Mouse (Mus musculus) kidney, adult 9 months (tissue): Measurements from ENCODE around the gene Msh5.
A peak's percentile ranks its signal among the peaks of the same experiment; 100 is the strongest.
"Not testable (repeated sequence)": the region's sequence is repeated elsewhere in the genome, so short reads cannot be mapped to it uniquely, and the experiment has no call there.

Experiments
- DNase-seq: peaks from one replicate; pipeline ENCODE4 v3.0.0; 2022

Gene Msh5

DNA sequence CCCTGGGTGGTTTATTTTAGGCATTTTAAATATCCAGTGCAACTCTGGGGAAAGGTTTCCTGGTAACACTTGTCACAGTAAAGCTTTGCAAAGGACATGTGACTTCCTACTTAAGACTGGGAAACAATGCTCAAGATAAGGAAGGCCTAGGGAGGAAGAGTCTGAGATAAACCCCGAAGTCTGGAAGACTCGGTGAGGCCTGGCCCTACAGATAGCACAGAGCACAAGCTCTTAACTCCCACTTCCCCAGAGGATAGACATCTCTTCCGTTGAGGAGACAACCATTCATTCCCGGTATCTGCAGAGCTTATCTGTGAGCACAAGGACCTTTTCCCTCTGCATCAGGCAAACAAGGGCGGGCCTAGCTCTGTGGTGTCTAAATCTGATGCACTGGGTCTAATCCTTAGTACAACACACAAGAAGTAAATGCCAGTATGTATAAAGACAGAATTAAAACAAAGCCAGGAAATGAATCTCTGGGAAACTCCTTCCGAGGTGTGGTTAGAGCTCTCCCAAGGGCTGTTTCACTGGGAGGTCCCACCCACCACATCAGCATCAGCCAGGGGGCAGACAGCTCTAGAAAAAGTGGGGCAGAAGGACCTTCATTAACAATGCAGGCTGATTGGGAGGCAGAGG, 24.6 kb downstream of the Msh5 start:
- no peak for DNase-seq

DNA sequence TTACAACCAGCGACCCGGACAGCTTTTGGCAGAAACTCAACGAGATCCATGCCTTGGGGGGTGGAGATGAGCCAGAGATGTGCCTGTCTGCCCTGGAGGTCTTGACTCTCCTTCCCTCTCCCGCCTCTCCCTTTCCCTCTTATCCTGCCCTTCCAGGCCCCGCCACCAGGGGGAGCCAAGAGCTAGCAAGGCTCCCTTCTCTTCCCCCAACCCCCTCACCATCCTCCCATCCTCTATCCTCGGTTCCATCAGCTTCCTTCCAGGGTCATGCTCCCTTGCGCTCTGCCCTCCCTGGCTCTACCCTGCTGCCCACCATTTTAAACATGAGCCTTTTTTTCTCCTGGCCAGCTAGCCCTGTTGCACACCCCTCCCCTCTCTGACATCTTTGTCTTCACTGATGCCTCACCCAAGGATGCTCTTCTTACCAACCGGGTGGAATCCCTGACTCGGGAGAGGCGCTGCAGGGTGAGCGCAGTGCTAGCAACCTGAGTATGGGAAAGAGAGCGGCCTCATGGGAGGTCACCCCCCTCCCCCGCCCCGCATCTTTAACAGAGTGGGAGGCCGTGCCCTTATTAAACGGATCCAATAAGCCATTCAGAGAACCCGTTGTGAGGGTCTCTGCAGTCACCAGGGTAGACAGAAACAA, 25.3 kb downstream of the Msh5 start:
- peak; percentile 90 for DNase-seq

GRCm38 (mm10) chr17:35020551-35020950, 26.0 kb downstream of the Msh5 start:
- no peak for DNase-seq

- DNase-seq, result no peak
Observed at GRCm38 (mm10) chr17:35019894-35020293, 26.7 kb downstream of the Msh5 start.

- no peak for DNase-seq
Observed at GRCm38 (mm10) chr17:35018171-35018570, 28.4 kb downstream of the Msh5 start.

- DNase-seq, result no peak
Observed at GRCm38 (mm10) chr17:35017706-35018030, 28.9 kb downstream of the Msh5 start.

GRCm38 (mm10) chr17:35016791-35017705, 29.5 kb downstream of the Msh5 start:
- no peak for DNase-seq

- DNase-seq, result peak; percentile 57
Observed at GRCm38 (mm10) chr17:35016376-35016775, 30.2 kb downstream of the Msh5 start, which contains the start of gene Vwa7. Gene Vwa7, plus strand, starts transcription at chr17:35016579.

GRCm38 (mm10) chr17:35015296-35015695, 31.2 kb downstream of the Msh5 start:
- no peak for DNase-seq

DNA sequence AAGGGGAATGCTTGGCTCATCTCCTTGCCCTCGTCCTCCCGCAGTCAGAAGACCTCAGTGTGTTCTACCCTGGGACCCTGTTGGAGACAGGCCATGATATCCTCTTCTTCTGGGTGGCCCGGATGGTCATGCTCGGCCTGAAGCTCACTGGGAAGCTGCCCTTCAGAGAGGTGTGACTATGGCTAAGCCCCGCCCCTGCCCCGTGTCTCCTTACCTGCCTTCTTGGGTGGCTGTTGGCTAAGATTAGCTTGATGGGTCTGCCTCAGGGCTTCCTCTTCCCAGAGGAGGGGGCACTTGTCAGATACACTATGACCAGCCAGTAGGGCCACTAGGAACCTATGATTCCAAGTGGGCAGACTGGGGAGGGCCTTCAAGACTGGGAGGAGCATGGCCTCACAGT, 33.3 kb downstream of the Msh5 start:
- DNase-seq, result no peak

DNA sequence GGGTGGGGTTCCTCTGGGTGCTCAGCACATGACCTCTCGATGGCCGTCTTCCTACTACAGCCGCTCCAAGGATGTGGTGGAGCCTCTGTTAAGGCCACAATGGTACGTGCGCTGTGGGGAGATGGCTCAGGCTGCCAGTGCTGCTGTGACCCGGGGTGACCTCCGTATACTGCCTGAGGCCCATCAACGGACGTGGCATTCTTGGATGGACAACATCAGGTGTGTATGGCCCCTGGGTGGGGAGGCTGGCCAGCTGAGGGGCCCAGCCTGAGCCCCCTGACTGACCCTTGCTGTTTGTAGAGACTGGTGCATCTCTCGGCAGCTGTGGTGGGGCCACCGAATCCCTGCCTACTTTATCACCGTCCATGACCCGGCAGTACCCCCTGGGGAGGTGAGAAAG, 34.1 kb downstream of the Msh5 start:
- DNase-seq, result no peak

DNA sequence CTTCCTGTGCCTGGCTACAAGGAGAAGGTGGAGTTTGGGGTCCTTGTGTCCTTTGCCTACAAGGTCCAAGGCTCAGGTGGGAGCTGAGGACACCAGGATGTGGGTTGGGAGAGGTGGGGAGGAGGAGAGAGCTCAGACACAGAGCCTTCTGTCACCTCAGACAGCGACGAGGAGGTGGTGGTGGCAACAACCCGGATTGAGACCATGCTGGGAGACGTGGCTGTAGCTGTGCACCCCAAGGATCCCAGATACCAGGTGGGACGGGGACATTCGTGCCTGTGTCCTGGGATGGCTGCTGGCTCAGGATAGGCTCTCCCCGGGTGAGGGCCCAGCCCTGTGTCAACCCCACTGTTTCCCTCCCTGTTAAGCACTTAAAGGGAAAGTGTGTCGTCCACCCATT, 35.1 kb downstream of the Msh5 start:
- no peak for DNase-seq

GRCm38 (mm10) chr17:35009586-35009985, 37.0 kb downstream of the Msh5 start:
- DNase-seq, result no peak

GRCm38 (mm10) chr17:35007387-35007991, 39.1 kb downstream of the Msh5 start:
- DNase-seq, result no peak

- not testable (repeated sequence) for DNase-seq
Observed at GRCm38 (mm10) chr17:35005902-35006301, 40.6 kb downstream of the Msh5 start.

DNA sequence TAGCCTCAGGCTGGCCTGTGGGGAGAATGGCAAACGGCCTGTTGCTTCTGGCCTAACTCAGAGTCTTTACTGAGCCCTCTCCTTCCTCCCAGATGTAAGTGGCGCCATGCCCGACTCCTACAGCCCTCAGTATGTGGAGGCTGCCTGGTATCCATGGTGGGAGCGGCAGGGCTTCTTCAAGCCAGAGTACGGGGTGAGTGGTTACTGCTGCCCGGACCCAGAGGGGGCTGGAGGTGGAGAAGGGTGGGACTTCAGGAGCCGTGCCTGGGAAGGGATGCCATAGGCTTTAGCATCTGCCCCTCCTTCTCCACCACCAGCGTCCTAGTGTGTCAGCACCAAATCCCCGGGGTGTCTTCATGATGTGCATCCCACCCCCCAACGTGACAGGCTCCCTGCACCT, 41.4 kb downstream of the Msh5 start:
- DNase-seq, result no peak

- DNase-seq, result no peak
Observed at GRCm38 (mm10) chr17:35004075-35004717, 42.3 kb downstream of the Msh5 start.

- DNase-seq, result no peak
Observed at GRCm38 (mm10) chr17:35003022-35003838, 43.3 kb downstream of the Msh5 start.

DNA sequence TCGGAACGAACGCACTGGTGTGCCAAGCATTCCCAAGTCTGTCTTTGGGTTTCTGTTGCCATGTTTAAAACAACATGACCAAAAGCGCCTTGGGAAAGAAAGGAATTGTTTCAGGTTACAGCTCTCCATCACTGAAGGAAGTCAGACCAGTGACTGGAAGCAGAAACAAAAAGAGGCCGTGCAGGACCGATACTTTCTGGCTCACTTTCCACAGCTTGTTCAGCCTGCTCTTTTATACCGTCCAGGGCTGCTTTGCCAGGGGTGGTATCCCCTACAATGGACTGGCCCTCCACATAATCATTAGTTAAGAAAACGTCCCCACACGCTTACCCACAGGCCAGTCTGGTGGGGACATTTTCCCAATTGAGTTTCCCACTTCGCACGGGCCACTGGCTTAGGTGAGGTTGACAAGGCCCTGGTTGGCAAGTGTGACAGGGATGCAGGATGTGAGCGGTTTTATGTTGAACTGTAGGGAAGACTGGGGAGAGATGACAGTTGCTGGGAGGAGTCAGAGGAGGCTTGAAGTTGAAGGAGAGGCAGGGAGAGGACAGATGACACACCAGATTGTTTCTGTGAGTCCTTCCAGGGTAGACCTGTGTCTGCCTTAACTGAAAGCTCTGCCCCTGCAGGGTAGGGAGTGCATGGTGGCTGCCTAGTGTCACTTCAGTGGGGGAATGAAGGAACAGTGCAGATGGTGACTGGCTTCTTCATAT, 44.2 kb downstream of the Msh5 start:
- DNase-seq, result no peak

DNA sequence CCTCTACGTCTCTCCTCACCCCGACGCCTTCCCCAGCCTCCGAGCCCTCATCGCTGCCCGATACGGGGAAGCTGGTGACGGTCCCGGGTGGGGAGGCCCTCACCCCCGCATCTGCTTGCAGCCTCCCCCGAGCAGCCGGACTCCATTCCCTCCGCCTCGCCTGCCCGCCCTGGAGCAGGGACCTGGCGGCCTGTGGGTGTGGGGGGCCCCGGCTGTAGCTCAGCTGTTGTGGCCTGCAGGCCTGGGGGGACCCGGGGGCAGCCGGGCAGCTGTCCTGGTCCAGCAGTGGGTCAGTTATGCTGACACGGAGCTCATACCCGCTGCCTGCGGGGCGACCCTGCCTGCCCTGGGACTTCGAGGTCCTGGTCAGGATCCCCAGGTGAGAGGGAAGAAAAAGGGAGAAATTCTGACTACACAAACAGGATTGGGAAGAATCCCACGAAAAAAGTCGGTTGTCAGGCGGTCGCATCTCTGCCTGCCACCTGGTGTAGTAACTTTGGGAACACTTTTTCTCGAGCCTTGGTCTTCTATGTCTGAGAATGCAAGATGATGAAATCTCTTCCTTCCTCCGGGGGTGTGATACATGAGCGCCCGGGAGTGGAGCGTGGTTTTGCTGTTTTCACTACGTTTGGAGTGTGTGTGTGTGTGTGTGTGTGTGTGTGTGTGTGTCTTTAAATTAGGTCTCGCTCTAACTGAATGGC, 44.9 kb downstream of the Msh5 start:
- DNase-seq, result peak; percentile 24
